Mouse (Mus musculus) heart, embryonic 15.5 days (tissue): ENCODE data around the gene Mettl5. TPM values are rescaled to one million over a fixed set of nuclear protein-coding genes. Genes with fewer than 3 reads are reported as not detected.

Experiments
- ATAC-seq: fragments of 200-750 bp; cut with Nextera tagmentation; replicated peaks from 2 replicates; pipeline ENCODE4 v1.8.0; 2017; ENCODE audit warnings: low read depth, moderate TSS enrichment; ENCODE audit not compliant: insufficient number of reproducible peaks, insufficient read depth, low FRiP score
- H3K27ac ChIP-seq: fragments of 300-500 bp; sonication (generic); 2 replicates; pipeline ENCODE4 v1.5.1; 2015; ENCODE audit warnings: mild to moderate bottlenecking, inconsistent platforms
- H3K27me3 ChIP-seq: fragments of 300-500 bp; sonication (generic); 2 replicates; pipeline ENCODE4 v1.6.1; 2015; ENCODE audit warnings: inconsistent platforms
- H3K36me3 ChIP-seq: fragments of 300-500 bp; sonication (generic); 2 replicates; pipeline ENCODE4 v1.6.1; 2015; ENCODE audit warnings: mild to moderate bottlenecking, inconsistent platforms
- H3K4me1 ChIP-seq: fragments of 300-500 bp; sonication (generic); replicated peaks from 2 replicates; pipeline ENCODE4 v1.6.1; 2015; ENCODE audit warnings: inconsistent platforms
- H3K4me2 ChIP-seq: fragments of 300-500 bp; sonication (generic); 2 replicates; pipeline ENCODE4 v1.6.1; 2015; ENCODE audit warnings: inconsistent platforms, mild to moderate bottlenecking, moderate library complexity
- H3K4me3 ChIP-seq: fragments of 300-500 bp; sonication (generic); 2 replicates; pipeline ENCODE4 v1.5.1; 2015; ENCODE audit warnings: mild to moderate bottlenecking, inconsistent platforms
- H3K9ac ChIP-seq: fragments of 300-500 bp; sonication (generic); 2 replicates; pipeline ENCODE4 v1.6.1; 2015; ENCODE audit warnings: mild to moderate bottlenecking, inconsistent platforms
- H3K9me3 ChIP-seq: fragments of 300-500 bp; sonication (generic); replicated peaks from 2 replicates; pipeline ENCODE4 v1.6.1; 2016; ENCODE audit warnings: inconsistent platforms
- whole genome bisulfite sequencing: fragments of 180-500 bp; shearing (Covaris S2); methylation state at CpG from one replicate; pipeline ENCODE4 v1.1.7; 2015; ENCODE audit warnings: mixed read lengths; 5-methylcytosine and 5-hydroxymethylcytosine counted together
- polyA plus RNA-seq: library from polyadenylated mRNA; unstranded; fragments of >200 nt; fragmentation: Nextera tagmentation; extraction: Ambion mirVana; gene quantifications from 2 replicates; pipeline ENCODE4 v1.2.1, GENCODE M21; 2015

The Mettl5 gene
- polyA plus RNA-seq, 1 experiment from 2014 or later: 38.1 TPM

DNA sequence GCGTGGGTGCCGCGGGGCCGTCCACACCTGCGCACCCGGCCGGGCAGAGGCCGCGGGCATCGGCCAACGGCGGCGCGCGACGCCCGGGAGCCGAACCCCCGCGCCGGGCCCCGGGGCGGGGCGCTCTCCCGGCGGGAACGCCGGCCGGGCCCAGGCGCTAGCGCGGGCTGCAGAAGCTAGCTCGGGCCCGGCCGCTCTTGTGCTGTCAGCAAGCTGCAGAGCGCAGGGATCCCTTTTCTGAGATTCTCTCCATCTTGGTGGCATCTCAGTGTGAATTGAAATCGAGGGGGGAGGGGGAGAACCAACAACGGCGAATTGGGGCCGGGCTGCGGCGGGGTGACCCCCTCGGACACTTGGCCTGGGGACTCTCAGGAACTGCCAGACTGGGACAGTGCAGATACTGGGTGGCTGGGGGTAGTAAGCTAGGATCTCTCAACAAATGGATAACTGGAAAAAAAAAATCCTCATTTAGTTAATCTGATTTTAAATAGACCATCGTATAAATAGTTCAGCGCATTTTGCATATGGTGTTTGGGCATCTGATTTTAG is 62.2 kb downstream of the Mettl5 start:
- peaks cover 29% of the 10 kb centered on the region for H3K4me1 ChIP-seq
- peak; percentile 74 for ATAC-seq
- peak overlapping the region; percentile 91 for H3K4me3 ChIP-seq
- H3K27me3 ChIP-seq: no peaks in the 10 kb centered on the region
- H3K9me3 ChIP-seq: no peaks in the 10 kb centered on the region
- WGBS: 2% methylated on average over 44 of the region's 45 CpGs
- peak overlapping the region; percentile 99 for H3K27ac ChIP-seq
- peak overlapping the region; percentile 93 for H3K9ac ChIP-seq
- H3K36me3 ChIP-seq: 0 out of 2 replicates have a peak, but pooled peaks cover 14% of the 10 kb centered on the region
- peak overlapping the region; percentile 87 for H3K4me2 ChIP-seq

GRCm38 (mm10) chr2:69822361-69823128 is 62.9 kb downstream of the Mettl5 start:
- ATAC-seq: peak; percentile 77
- Histone ChIP-seq H3K4me1 (peaks cover 29% of the 10 kb centered on the region), H3K27ac (peak overlapping the region; percentile 99), H3K27me3 (no peaks in the 10 kb centered on the region), H3K4me2 (peak overlapping the region; percentile 87), H3K9me3 (no peaks in the 10 kb centered on the region), H3K4me3 (peak overlapping the region; percentile 91), H3K9ac (peak overlapping the region; percentile 93), H3K36me3 (0 out of 2 replicates have a peak, but pooled peaks cover 11% of the 10 kb centered on the region)
- WGBS: under 1% methylated on average over 75 of the region's 80 CpGs

DNA sequence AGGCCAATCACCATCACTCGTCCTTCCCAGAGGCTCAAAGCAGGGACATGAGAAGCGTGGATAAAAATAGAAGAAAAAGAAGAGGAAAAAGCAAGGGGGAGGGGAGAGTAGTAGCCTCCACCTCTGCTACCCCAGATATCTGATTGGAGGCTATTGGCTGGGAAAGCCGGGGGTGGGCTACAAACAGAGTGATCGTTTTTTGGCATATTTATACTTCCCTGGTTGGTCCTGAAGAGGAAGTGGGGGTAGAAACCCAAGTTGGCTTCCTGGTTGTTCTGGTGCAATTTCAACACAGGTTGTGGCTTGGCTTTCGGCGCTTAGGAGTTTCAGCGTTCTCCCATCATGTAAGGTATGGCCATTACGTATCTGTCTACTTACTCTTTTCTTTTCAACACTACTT is 63.7 kb downstream of the Mettl5 start, which contains the start of gene Klhl23:
TSS of gene Klhl23 (plus strand) at position 234 of the 400 bp plus-strand sequence.
- 0 out of 2 replicates have a peak, but pooled peaks cover 9% of the 10 kb centered on the region for H3K36me3 ChIP-seq
- H3K9me3 ChIP-seq: no peaks in the 10 kb centered on the region
- peak within 1 kb of the TSS; percentile 93 for H3K9ac ChIP-seq
- H3K4me2 ChIP-seq: peak within 1 kb of the TSS; percentile 87
- 1% methylated on average over 8 of the region's 8 CpGs for WGBS
- peak within 1 kb of the TSS; percentile 91 for H3K4me3 ChIP-seq
- peak within 1 kb of the TSS; percentile 99 for H3K27ac ChIP-seq
- H3K27me3 ChIP-seq: no peaks in the 10 kb centered on the region
- ATAC-seq: peak; percentile 32; the same call in 1 of the 2 replicates
- peaks cover 29% of the 10 kb centered on the region for H3K4me1 ChIP-seq

Other genes with a start within 250 kb of the Mettl5 start
- gene Bbs5, start 238.4 kb downstream of the Mettl5 start, polyA plus RNA-seq: 9.6 and 12.4 TPM in 2 replicates
- 15.0 and 23.9 TPM in 2 replicates for gene Klhl41, start 215.5 kb downstream of the Mettl5 start, polyA plus RNA-seq
- 18.8 and 19.0 TPM in 2 replicates for gene Fastkd1, start 172.1 kb downstream of the Mettl5 start, polyA plus RNA-seq
- 83.5 and 98.4 TPM in 2 replicates for gene Ppig, start 163.1 kb downstream of the Mettl5 start, polyA plus RNA-seq
- 1.4 and 1.7 TPM in 2 replicates for gene Ccdc173, start 96.0 kb downstream of the Mettl5 start, polyA plus RNA-seq
- 17.3 and 18.3 TPM in 2 replicates for gene Phospho2, start 96.0 kb downstream of the Mettl5 start, polyA plus RNA-seq
- gene Klhl23, start 63.7 kb downstream of the Mettl5 start, polyA plus RNA-seq: 46.4 and 53.0 TPM in 2 replicates
- 173 and 201 TPM in 2 replicates for gene Ssb, start 24.1 kb downstream of the Mettl5 start, polyA plus RNA-seq
- 9.1 and 11.8 TPM in 2 replicates for gene Ubr3, start 11.6 kb upstream of the Mettl5 start, polyA plus RNA-seq
- gene Myo3b, start 153.5 kb upstream of the Mettl5 start, polyA plus RNA-seq: 0.23 and 0.25 TPM in 2 replicates